Mouse (Mus musculus): ENCODE measurements around the gene Tjp1. TPM values are rescaled to one million over a fixed set of nuclear protein-coding genes. Genes with fewer than 3 reads are reported as not detected.

Gene Tjp1
- polyA plus RNA-seq, 1 experiment from 2014 or later = 17.4 TPM

DNA sequence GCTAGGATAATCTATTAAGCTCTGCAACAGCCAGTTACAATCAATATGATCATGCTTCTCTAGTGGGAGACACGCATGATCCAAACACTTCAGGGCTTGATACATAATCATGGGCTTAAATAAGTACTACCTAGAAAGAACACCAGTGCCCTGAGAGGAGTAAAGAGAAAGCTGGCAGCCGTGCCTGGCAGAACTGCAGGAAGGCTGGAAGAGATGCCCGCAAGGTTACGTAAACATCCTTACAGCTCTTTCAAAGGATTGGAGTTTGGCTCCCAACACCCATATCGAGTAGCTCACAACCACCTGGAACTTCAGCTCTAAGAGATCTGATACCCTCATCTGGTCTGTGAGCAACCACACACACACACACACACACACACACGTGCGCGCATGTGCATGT, 167.8 kb downstream of the Tjp1 start:
- H3K9me3 ChIP-seq (ENCODE audit: control insufficient read depth, low read length) = no peaks in the 10 kb centered on the region
- H3K27me3 ChIP-seq (ENCODE audit: control insufficient read depth, insufficient read depth, low read length) = no peaks in the 10 kb centered on the region
- 88% methylated on average over 8 of the region's 8 CpGs for WGBS
- H3K27ac ChIP-seq (ENCODE audit: low read depth, low read length) = no peak overlapping the region
- no peaks in the 10 kb centered on the region for H3K4me1 ChIP-seq (replicated peaks; ENCODE audit: control insufficient read depth, insufficient read depth, low read length)
- no peak overlapping the region for H3K9ac ChIP-seq (ENCODE audit: low read depth, low read length)
- no peak for ATAC-seq (ENCODE audit: low FRiP score)
- H3K4me2 ChIP-seq (replicated peaks; ENCODE audit: low read depth, low read length) = no peak overlapping the region
- DNase-seq (ENCODE audit: low spot score) = no peak
- H3K4me3 ChIP-seq (ENCODE audit: low read depth, low read length) = no peak overlapping the region
- H3K36me3 ChIP-seq (ENCODE audit: control insufficient read depth, insufficient read depth, low read length) = no peaks in the 10 kb centered on the region

DNA sequence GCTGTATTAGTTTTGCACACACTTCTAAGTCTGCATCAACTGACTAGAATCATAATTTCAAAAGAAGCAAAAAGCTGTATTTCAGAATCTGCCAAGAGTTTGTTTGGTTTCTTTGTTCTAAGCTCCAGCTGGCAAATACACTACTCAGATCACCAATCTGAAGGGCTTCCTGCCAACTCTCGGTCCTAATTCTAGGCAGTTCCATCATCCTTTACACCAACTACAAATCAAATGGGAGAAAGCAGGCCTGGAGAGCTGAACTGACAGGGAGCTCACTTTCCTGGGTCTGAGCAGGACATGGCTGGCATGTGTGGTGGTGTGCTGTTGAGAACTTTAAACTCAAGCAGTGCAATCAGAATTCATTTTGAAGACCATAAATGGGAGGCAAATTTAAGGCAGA, 170.0 kb downstream of the Tjp1 start:
- H3K9ac ChIP-seq (ENCODE audit: low read depth, low read length) = no peak overlapping the region
- H3K27me3 ChIP-seq (ENCODE audit: control insufficient read depth, insufficient read depth, low read length) = no peaks in the 10 kb centered on the region
- ATAC-seq (ENCODE audit: low FRiP score) (no peak), DNase-seq (ENCODE audit: low spot score) (no peak)
- H3K4me1 ChIP-seq (replicated peaks; ENCODE audit: control insufficient read depth, insufficient read depth, low read length) = no peaks in the 10 kb centered on the region
- no peaks in the 10 kb centered on the region for H3K36me3 ChIP-seq (ENCODE audit: control insufficient read depth, insufficient read depth, low read length)
- H3K9me3 ChIP-seq (ENCODE audit: control insufficient read depth, low read length) = no peaks in the 10 kb centered on the region
- H3K4me3 ChIP-seq (ENCODE audit: low read depth, low read length) = no peak overlapping the region
- H3K4me2 ChIP-seq (replicated peaks; ENCODE audit: low read depth, low read length) = no peak overlapping the region
- no peak overlapping the region for H3K27ac ChIP-seq (ENCODE audit: low read depth, low read length)
- 75% methylated on average over 1 of the region's 1 CpGs for WGBS

DNA sequence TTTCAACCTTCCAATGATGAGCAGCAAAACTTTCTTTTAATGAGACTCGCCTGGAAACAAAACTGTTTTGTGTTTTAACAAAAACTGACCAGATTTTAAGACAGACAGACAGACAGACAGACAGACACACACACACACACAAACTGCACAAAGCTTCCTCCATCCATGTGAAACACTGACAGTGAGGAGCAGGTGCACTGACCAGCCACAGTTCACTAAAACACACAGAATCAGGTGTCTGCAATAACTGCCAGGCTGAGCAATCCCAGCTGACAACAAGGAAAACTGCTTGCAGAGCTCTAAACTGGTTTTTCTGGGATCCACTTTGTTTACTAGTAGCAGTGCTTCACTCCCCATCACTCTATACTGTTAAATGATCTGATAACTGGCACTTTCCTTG, 171.4 kb downstream of the Tjp1 start:
- no peak for ATAC-seq (ENCODE audit: low FRiP score)
- Histone ChIP-seq H3K4me3 (ENCODE audit: low read depth, low read length) (no peak overlapping the region), H3K4me1 (replicated peaks; ENCODE audit: control insufficient read depth, insufficient read depth, low read length) (no peaks in the 10 kb centered on the region), H3K9me3 (ENCODE audit: control insufficient read depth, low read length) (no peaks in the 10 kb centered on the region), H3K27ac (ENCODE audit: low read depth, low read length) (no peak overlapping the region), H3K27me3 (ENCODE audit: control insufficient read depth, insufficient read depth, low read length) (no peaks in the 10 kb centered on the region), H3K9ac (ENCODE audit: low read depth, low read length) (no peak overlapping the region), H3K36me3 (ENCODE audit: control insufficient read depth, insufficient read depth, low read length) (no peaks in the 10 kb centered on the region), H3K4me2 (replicated peaks; ENCODE audit: low read depth, low read length) (no peak overlapping the region)
- DNase-seq (ENCODE audit: low spot score) = no peak
- 81% methylated on average over 1 of the region's 1 CpGs for WGBS

DNA sequence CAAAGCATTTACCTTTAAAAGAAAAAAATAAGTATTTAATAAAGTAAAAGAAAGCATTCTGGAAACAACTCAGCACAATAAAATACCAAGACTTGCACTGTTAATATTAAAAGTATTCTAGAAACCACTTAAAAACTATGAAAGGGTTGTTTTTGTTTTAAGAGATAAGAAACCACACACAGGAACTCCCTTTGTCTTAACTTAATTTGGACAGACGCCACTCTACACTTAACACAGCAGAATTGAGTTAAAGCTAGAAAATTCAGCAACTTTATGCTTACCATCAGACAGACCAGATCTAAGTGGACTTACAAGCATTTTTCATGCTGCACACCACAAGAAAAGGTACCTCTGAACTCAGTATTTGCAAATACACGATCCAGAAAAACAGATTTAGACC, 172.7 kb downstream of the Tjp1 start:
- no peak overlapping the region for H3K27ac ChIP-seq (ENCODE audit: low read depth, low read length)
- no peaks in the 10 kb centered on the region for H3K4me1 ChIP-seq (replicated peaks; ENCODE audit: control insufficient read depth, insufficient read depth, low read length)
- H3K9ac ChIP-seq (ENCODE audit: low read depth, low read length) = no peak overlapping the region
- DNase-seq (ENCODE audit: low spot score) (no peak), ATAC-seq (ENCODE audit: low FRiP score) (no peak)
- H3K4me2 ChIP-seq (replicated peaks; ENCODE audit: low read depth, low read length) = no peak overlapping the region
- H3K36me3 ChIP-seq (ENCODE audit: control insufficient read depth, insufficient read depth, low read length) = no peaks in the 10 kb centered on the region
- no peaks in the 10 kb centered on the region for H3K9me3 ChIP-seq (ENCODE audit: control insufficient read depth, low read length)
- no peak overlapping the region for H3K4me3 ChIP-seq (ENCODE audit: low read depth, low read length)
- no peaks in the 10 kb centered on the region for H3K27me3 ChIP-seq (ENCODE audit: control insufficient read depth, insufficient read depth, low read length)
- WGBS = 79% methylated on average over 2 of the region's 2 CpGs

DNA sequence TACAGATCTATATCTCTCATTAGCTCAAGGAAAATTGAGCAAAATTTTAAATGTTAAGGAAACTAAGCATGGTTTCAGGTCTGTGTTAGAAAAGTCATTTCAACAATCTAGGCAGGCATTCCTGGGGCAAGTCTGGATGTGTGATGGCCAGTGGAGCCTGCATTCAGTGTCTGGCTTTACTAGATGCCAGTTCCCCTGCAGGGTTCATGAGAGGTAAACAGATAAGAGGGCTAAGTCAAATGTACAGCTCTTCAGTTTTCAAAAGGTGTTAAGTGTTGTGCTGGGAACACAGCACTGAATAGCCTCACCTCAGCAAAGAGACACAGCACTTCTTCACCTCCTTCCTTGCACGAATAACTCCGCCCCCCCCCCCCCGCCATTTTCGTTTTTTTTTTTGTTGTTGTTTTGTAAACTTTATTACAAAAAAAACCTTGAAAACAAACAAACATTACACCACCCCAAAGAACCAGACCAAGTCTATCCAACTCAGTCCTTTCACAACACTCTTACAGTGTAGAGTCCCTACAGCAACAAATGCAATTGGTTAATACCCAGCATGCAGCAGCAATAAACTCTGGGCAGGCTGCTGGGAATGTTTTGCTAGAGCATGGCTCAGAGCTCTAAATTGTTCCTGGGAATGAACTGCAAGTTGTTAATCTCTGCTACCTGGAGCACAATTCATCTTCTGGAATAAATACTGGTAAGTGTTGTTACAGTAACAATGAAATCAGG, 177.1 kb downstream of the Tjp1 start:
- no peaks in the 10 kb centered on the region for H3K9me3 ChIP-seq (ENCODE audit: control insufficient read depth, low read length)
- H3K9ac ChIP-seq (ENCODE audit: low read depth, low read length) = no peak overlapping the region
- DNase-seq (ENCODE audit: low spot score) (no peak), ATAC-seq (ENCODE audit: low FRiP score) (no peak)
- no peak overlapping the region for H3K4me2 ChIP-seq (replicated peaks; ENCODE audit: low read depth, low read length)
- H3K4me1 ChIP-seq (replicated peaks; ENCODE audit: control insufficient read depth, insufficient read depth, low read length) = no peaks in the 10 kb centered on the region
- no peaks in the 10 kb centered on the region for H3K36me3 ChIP-seq (ENCODE audit: control insufficient read depth, insufficient read depth, low read length)
- H3K4me3 ChIP-seq (ENCODE audit: low read depth, low read length) = no peak overlapping the region
- no peaks in the 10 kb centered on the region for H3K27me3 ChIP-seq (ENCODE audit: control insufficient read depth, insufficient read depth, low read length)
- no peak overlapping the region for H3K27ac ChIP-seq (ENCODE audit: low read depth, low read length)
- WGBS = 91% methylated on average over 4 of the region's 4 CpGs

- no peaks in the 10 kb centered on the region for H3K27me3 ChIP-seq (ENCODE audit: control insufficient read depth, insufficient read depth, low read length)
- H3K27ac ChIP-seq (ENCODE audit: low read depth, low read length) = no peak overlapping the region
- no peaks in the 10 kb centered on the region for H3K36me3 ChIP-seq (ENCODE audit: control insufficient read depth, insufficient read depth, low read length)
- no peak overlapping the region for H3K4me2 ChIP-seq (replicated peaks; ENCODE audit: low read depth, low read length)
- ATAC-seq (ENCODE audit: low FRiP score) (no peak), DNase-seq (ENCODE audit: low spot score) (no peak)
- no peak overlapping the region for H3K4me3 ChIP-seq (ENCODE audit: low read depth, low read length)
- no peak overlapping the region for H3K9ac ChIP-seq (ENCODE audit: low read depth, low read length)
- H3K4me1 ChIP-seq (replicated peaks; ENCODE audit: control insufficient read depth, insufficient read depth, low read length) = no peaks in the 10 kb centered on the region
- no peaks in the 10 kb centered on the region for H3K9me3 ChIP-seq (ENCODE audit: control insufficient read depth, low read length)
Measured at GRCm38 (mm10) chr7:65348540-65348939, 179.0 kb downstream of the Tjp1 start.

DNA sequence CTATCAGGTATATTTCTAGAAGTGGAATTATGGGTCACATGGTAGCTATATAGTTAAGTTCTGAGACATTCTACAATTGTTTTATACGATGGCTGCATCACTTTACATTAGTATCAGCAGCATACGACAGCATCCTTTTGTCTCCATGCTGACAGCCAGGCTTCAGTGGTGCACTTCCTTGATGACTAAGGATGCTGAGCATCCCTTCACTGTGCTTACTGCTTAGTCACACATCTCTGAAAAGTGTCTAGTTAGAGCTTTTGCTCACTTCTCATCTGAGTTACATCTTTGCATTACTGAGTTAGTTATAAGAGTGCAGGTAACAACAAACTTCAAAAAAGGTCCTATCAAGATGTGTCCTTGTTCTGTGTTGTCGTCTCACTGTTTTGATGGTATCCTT, 182.3 kb downstream of the Tjp1 start:
- Histone ChIP-seq H3K36me3 (ENCODE audit: control insufficient read depth, insufficient read depth, low read length) (no peaks in the 10 kb centered on the region), H3K9ac (ENCODE audit: low read depth, low read length) (no peak overlapping the region), H3K4me1 (replicated peaks; ENCODE audit: control insufficient read depth, insufficient read depth, low read length) (no peaks in the 10 kb centered on the region), H3K4me2 (replicated peaks; ENCODE audit: low read depth, low read length) (no peak overlapping the region), H3K4me3 (ENCODE audit: low read depth, low read length) (no peak overlapping the region), H3K27me3 (ENCODE audit: control insufficient read depth, insufficient read depth, low read length) (no peaks in the 10 kb centered on the region), H3K27ac (ENCODE audit: low read depth, low read length) (no peak overlapping the region), H3K9me3 (ENCODE audit: control insufficient read depth, low read length) (no peaks in the 10 kb centered on the region)
- 87% methylated on average over 3 of the region's 3 CpGs for WGBS
- DNase-seq (ENCODE audit: low spot score) (no peak), ATAC-seq (ENCODE audit: low FRiP score) (no peak)

GRCm38 (mm10) chr7:65337581-65338270, 189.9 kb downstream of the Tjp1 start:
- DNase-seq (ENCODE audit: low spot score) (no peak), ATAC-seq (ENCODE audit: low FRiP score) (no peak)
- Histone ChIP-seq H3K9ac (ENCODE audit: low read depth, low read length) (no peak overlapping the region), H3K27ac (ENCODE audit: low read depth, low read length) (no peak overlapping the region), H3K36me3 (ENCODE audit: control insufficient read depth, insufficient read depth, low read length) (no peaks in the 10 kb centered on the region), H3K4me1 (replicated peaks; ENCODE audit: control insufficient read depth, insufficient read depth, low read length) (no peaks in the 10 kb centered on the region), H3K27me3 (ENCODE audit: control insufficient read depth, insufficient read depth, low read length) (no peaks in the 10 kb centered on the region), H3K4me3 (ENCODE audit: low read depth, low read length) (no peak overlapping the region), H3K4me2 (replicated peaks; ENCODE audit: low read depth, low read length) (no peak overlapping the region), H3K9me3 (ENCODE audit: control insufficient read depth, low read length) (no peaks in the 10 kb centered on the region)
- WGBS = 91% methylated on average over 7 of the region's 7 CpGs

- no peak overlapping the region for H3K9ac ChIP-seq (ENCODE audit: low read depth, low read length)
- WGBS = 83% methylated on average over 2 of the region's 2 CpGs
- no peaks in the 10 kb centered on the region for H3K9me3 ChIP-seq (ENCODE audit: control insufficient read depth, low read length)
- no peak overlapping the region for H3K4me2 ChIP-seq (replicated peaks; ENCODE audit: low read depth, low read length)
- no peaks in the 10 kb centered on the region for H3K36me3 ChIP-seq (ENCODE audit: control insufficient read depth, insufficient read depth, low read length)
- DNase-seq (ENCODE audit: low spot score) = no peak
- ATAC-seq (ENCODE audit: low FRiP score) = no peak
- no peak overlapping the region for H3K27ac ChIP-seq (ENCODE audit: low read depth, low read length)
- no peak overlapping the region for H3K4me3 ChIP-seq (ENCODE audit: low read depth, low read length)
- H3K4me1 ChIP-seq (replicated peaks; ENCODE audit: control insufficient read depth, insufficient read depth, low read length) = no peaks in the 10 kb centered on the region
- no peaks in the 10 kb centered on the region for H3K27me3 ChIP-seq (ENCODE audit: control insufficient read depth, insufficient read depth, low read length)
Measured at GRCm38 (mm10) chr7:65333081-65333760, 194.4 kb downstream of the Tjp1 start.

Measured in hindbrain, embryonic 11.5 days (tissue).